Mouse (Mus musculus): Measurements from ENCODE around the gene Tedc1. TPM values are rescaled to one million over a fixed set of nuclear protein-coding genes. Genes with fewer than 3 reads are reported as not detected.
A peak's percentile ranks its signal among the peaks of the same experiment; 100 is the strongest.

Tedc1 gene
- total RNA-seq, 2 experiments from 2014 or later: 0.56 to 0.67 TPM

GRCm38 (mm10) chr12:113151661-113152271 is 4.5 kb upstream of the Tedc1 start:
- intact Hi-C loops (cut with DNase I): loop anchor here (5.0 kb wide), 1 partner anchor 149 kb away; the partner anchor contains the start of gene Brf1
- peak; percentile 65 to 66 for DNase-seq

GRCm38 (mm10) chr12:113152272-113152661 is 4.0 kb upstream of the Tedc1 start:
- intact Hi-C loops (cut with DNase I): loop anchor here (5.0 kb wide), 1 partner anchor 150 kb away; the partner anchor contains the start of gene Brf1
- peak in 1 of 2 experiments; percentile 42 for DNase-seq

GRCm38 (mm10) chr12:113152991-113153525 is 3.2 kb upstream of the Tedc1 start:
- intact Hi-C loops (cut with DNase I): loop anchor here (5.0 kb wide), 1 partner anchor 151 kb away; the partner anchor contains the start of gene Brf1

GRCm38 (mm10) chr12:113153971-113154370 is 2.2 kb upstream of the Tedc1 start:
- intact Hi-C loops (cut with DNase I): loop anchor here (5.0 kb wide), 1 partner anchor 152 kb away; the partner anchor contains the start of gene Brf1
- DNase-seq: peak in 1 of 2 experiments; percentile 30

More at GRCm38 (mm10) chr12:113152991-113153525, 3.2 kb upstream of the Tedc1 start:
- no peak for DNase-seq

GRCm38 (mm10) chr12:113154747-113155075 is 1.5 kb upstream of the Tedc1 start:
- intact Hi-C loops (cut with DNase I): loop anchor here (1.0 to 5.0 kb wide), 2 partner anchors 35 to 152 kb away; partner anchors contain the start of gene Brf1

GRCm38 (mm10) chr12:113155076-113155771 is 997 bp upstream of the Tedc1 start:
- intact Hi-C loops (cut with DNase I): loop anchor here (1.0 kb wide), 1 partner anchor 36 kb away; no protein-coding TSS in a partner anchor
- DNase-seq: peak in 1 of 2 experiments; percentile 57

More at GRCm38 (mm10) chr12:113154747-113155075, 1.5 kb upstream of the Tedc1 start:
- DNase-seq: no peak

- intact Hi-C loops (cut with DNase I): no loop called here
Measured at GRCm38 (mm10) chr12:113156540-113156929, 314 bp downstream of the Tedc1 start.

GRCm38 (mm10) chr12:113157002-113157401 is 781 bp downstream of the Tedc1 start:
- no peak for DNase-seq
- intact Hi-C loops (cut with DNase I): no loop called here

More at GRCm38 (mm10) chr12:113156540-113156929, 314 bp downstream of the Tedc1 start:
- no peak for DNase-seq

GRCm38 (mm10) chr12:113157521-113157920 is 1.3 kb downstream of the Tedc1 start:
- intact Hi-C loops (cut with DNase I): no loop called here

GRCm38 (mm10) chr12:113157971-113158370 is 1.8 kb downstream of the Tedc1 start:
- intact Hi-C loops (cut with DNase I): no loop called here
- DNase-seq: no peak

More at GRCm38 (mm10) chr12:113157521-113157920, 1.3 kb downstream of the Tedc1 start:
- DNase-seq: no peak

GRCm38 (mm10) chr12:113163561-113164006 is 7.4 kb downstream of the Tedc1 start:
- no peak for DNase-seq
- intact Hi-C loops (cut with DNase I): no loop called here

- intact Hi-C loops (cut with DNase I): no loop called here
- no peak for DNase-seq
Measured at GRCm38 (mm10) chr12:113168031-113168536, 11.9 kb downstream of the Tedc1 start.

- intact Hi-C loops (cut with DNase I): no loop called here
- DNase-seq: no peak
Measured at GRCm38 (mm10) chr12:113176960-113177725, 20.9 kb downstream of the Tedc1 start.

GRCm38 (mm10) chr12:113181020-113181419 is 24.8 kb downstream of the Tedc1 start:
- intact Hi-C loops (cut with DNase I): no loop called here
- DNase-seq: no peak

- no peak for DNase-seq
- intact Hi-C loops (cut with DNase I): no loop called here
Measured at GRCm38 (mm10) chr12:113184945-113185344, 28.7 kb downstream of the Tedc1 start.

GRCm38 (mm10) chr12:113185442-113186291 is 29.4 kb downstream of the Tedc1 start, which contains the start of gene Tmem121:
TSS of gene Tmem121 (plus strand) at chr12:113185930.
- DNase-seq: no peak
- intact Hi-C loops (cut with DNase I): no loop called here

- DNase-seq: no peak
- intact Hi-C loops (cut with DNase I): no loop called here
Measured at GRCm38 (mm10) chr12:113186326-113187010, 30.2 kb downstream of the Tedc1 start.

- DNase-seq: no peak
- intact Hi-C loops (cut with DNase I): no loop called here
Measured at GRCm38 (mm10) chr12:113187011-113187375, 30.8 kb downstream of the Tedc1 start.

Measured in gastrocnemius, postnatal 36 days (tissue).